Mouse (Mus musculus) erythroblast, embryonic 14.5 days (primary cell): Measurements from ENCODE around the gene Slc44a5. TPM values are rescaled to one million over a fixed set of nuclear protein-coding genes. Genes with fewer than 3 reads are reported as not detected.

ENCODE experiments used
- H3K27me3 ChIP-seq: 2 replicates; pipeline ENCODE4 v1.6.1; 2012; ENCODE audit warnings: inconsistent platforms; ENCODE audit not compliant: control insufficient read depth
- H3K36me3 ChIP-seq: 2 replicates; pipeline ENCODE4 v1.6.1; 2012; ENCODE audit warnings: mild to moderate bottlenecking, inconsistent platforms; ENCODE audit not compliant: control insufficient read depth
- H3K4me1 ChIP-seq: 2 replicates; pipeline ENCODE4 v1.6.1; 2012; ENCODE audit warnings: inconsistent platforms; ENCODE audit not compliant: control insufficient read depth
- H3K4me3 ChIP-seq: replicated peaks from 2 replicates; pipeline ENCODE3; 2012; ENCODE audit warnings: moderate library complexity, mild to moderate bottlenecking, inconsistent platforms
- H3K9me3 ChIP-seq: 2 replicates; pipeline ENCODE4 v1.6.1; 2012; ENCODE audit warnings: low read length, inconsistent platforms, mixed read lengths; ENCODE audit not compliant: control insufficient read depth
- GATA1 ChIP-seq: IDR thresholded peaks from 2 replicates; pipeline ENCODE4 v1.6.1; 2012; ENCODE audit warnings: low read length, inconsistent platforms, mixed read lengths
- TAL1 ChIP-seq: IDR thresholded peaks from 3 replicates; pipeline ENCODE4 v1.6.1; 2012; ENCODE audit warnings: low read length, inconsistent platforms, mixed read lengths
- polyA plus RNA-seq: library from polyadenylated mRNA; stranded (reverse); fragments of >175 nt; gene quantifications from 2 replicates; pipeline ENCODE4 v1.2.3, GENCODE M21; 2012

The Slc44a5 gene
- polyA plus RNA-seq, 1 experiment = not detected

- TF ChIP-seq TAL1 (no peak), GATA1 (no peak)
- Histone ChIP-seq H3K9me3 (no peaks in the 10 kb centered on the region; the same call in 1 of the 2 replicates), H3K27me3 (no peaks in the 10 kb centered on the region), H3K4me3 (no peak overlapping the region), H3K4me1 (no peaks in the 10 kb centered on the region), H3K36me3 (no peaks in the 10 kb centered on the region)
These were observed 284.1 kb downstream of the Slc44a5 start for GRCm38 (mm10) chr3:154257312-154257711.

GRCm38 (mm10) chr3:154268313-154268712, 295.1 kb downstream of the Slc44a5 start:
- Histone ChIP-seq H3K9me3 (no peaks in the 10 kb centered on the region), H3K27me3 (no peaks in the 10 kb centered on the region), H3K4me1 (no peaks in the 10 kb centered on the region), H3K36me3 (no peaks in the 10 kb centered on the region), H3K4me3 (no peak overlapping the region)
- TF ChIP-seq TAL1 (no peak), GATA1 (no peak)

- Histone ChIP-seq H3K4me3 (no peak overlapping the region), H3K36me3 (no peaks in the 10 kb centered on the region), H3K27me3 (no peaks in the 10 kb centered on the region), H3K4me1 (no peaks in the 10 kb centered on the region), H3K9me3 (no peaks in the 10 kb centered on the region)
- TF ChIP-seq TAL1 (no peak), GATA1 (no peak)
These were observed 296.6 kb downstream of the Slc44a5 start for GRCm38 (mm10) chr3:154269757-154270366.

- H3K36me3 ChIP-seq = no peaks in the 10 kb centered on the region
- TF ChIP-seq GATA1 (no peak), TAL1 (no peak)
- no peaks in the 10 kb centered on the region for H3K4me1 ChIP-seq
- no peak overlapping the region for H3K4me3 ChIP-seq
- H3K9me3 ChIP-seq = no peaks in the 10 kb centered on the region
- no peaks in the 10 kb centered on the region for H3K27me3 ChIP-seq
These were observed 301.4 kb downstream of the Slc44a5 start for GRCm38 (mm10) chr3:154274681-154275080.

GRCm38 (mm10) chr3:154284260-154284659, 311.0 kb downstream of the Slc44a5 start:
- TF ChIP-seq GATA1 (no peak), TAL1 (no peak)
- Histone ChIP-seq H3K36me3 (no peaks in the 10 kb centered on the region), H3K4me3 (no peak overlapping the region), H3K27me3 (peaks cover 3% of the 10 kb centered on the region), H3K9me3 (no peaks in the 10 kb centered on the region), H3K4me1 (no peaks in the 10 kb centered on the region; the same call in 1 of the 2 replicates)

- Histone ChIP-seq H3K4me3 (no peak overlapping the region), H3K9me3 (no peaks in the 10 kb centered on the region), H3K4me1 (no peaks in the 10 kb centered on the region; the same call in 1 of the 2 replicates), H3K27me3 (peaks cover 3% of the 10 kb centered on the region), H3K36me3 (no peaks in the 10 kb centered on the region)
- no peak for TF ChIP-seq TAL1
- TF ChIP-seq GATA1 = no peak
These were observed 312.1 kb downstream of the Slc44a5 start for GRCm38 (mm10) chr3:154285351-154285750.

- no peak overlapping the region for H3K4me3 ChIP-seq
- H3K4me1 ChIP-seq = no peaks in the 10 kb centered on the region; the same call in 1 of the 2 replicates
- no peak for TF ChIP-seq TAL1
- TF ChIP-seq GATA1 = no peak
- H3K9me3 ChIP-seq = no peaks in the 10 kb centered on the region
- no peaks in the 10 kb centered on the region for H3K36me3 ChIP-seq
- peaks cover 3% of the 10 kb centered on the region for H3K27me3 ChIP-seq
These were observed 314.0 kb downstream of the Slc44a5 start for GRCm38 (mm10) chr3:154287217-154287616.

GRCm38 (mm10) chr3:154288429-154289069, 315.3 kb downstream of the Slc44a5 start:
- peaks cover 3% of the 10 kb centered on the region for H3K27me3 ChIP-seq
- H3K4me3 ChIP-seq = no peak overlapping the region
- TF ChIP-seq TAL1 (no peak), GATA1 (no peak)

GRCm38 (mm10) chr3:154290351-154290750, 317.1 kb downstream of the Slc44a5 start:
- peaks cover 3% of the 10 kb centered on the region; the same call in 1 of the 2 replicates for H3K27me3 ChIP-seq
- H3K9me3 ChIP-seq = no peaks in the 10 kb centered on the region
- H3K36me3 ChIP-seq = no peaks in the 10 kb centered on the region
- no peak overlapping the region for H3K4me3 ChIP-seq
- TF ChIP-seq TAL1 = no peak
- H3K4me1 ChIP-seq = no peaks in the 10 kb centered on the region; the same call in 1 of the 2 replicates

More at GRCm38 (mm10) chr3:154288429-154289069, 315.3 kb downstream of the Slc44a5 start:
- Histone ChIP-seq H3K4me1 (no peaks in the 10 kb centered on the region; the same call in 1 of the 2 replicates), H3K9me3 (no peaks in the 10 kb centered on the region), H3K36me3 (no peaks in the 10 kb centered on the region)
